Mouse (Mus musculus) heart, adult 2 months (tissue): ENCODE results near the gene Lzts2. TPM values are rescaled to one million over a fixed set of nuclear protein-coding genes. Genes with fewer than 3 reads are reported as not detected.

ENCODE experiments used
- DNase-seq, 2 experiments: peaks; one replicate each; pipeline ENCODE4 v3.0.0; 2021
- H3K27ac ChIP-seq: fragments of 200-600 bp; 2 replicates; pipeline ENCODE4 v1.8.1; 2022
- H3K27me3 ChIP-seq: fragments of 200-500 bp; 2 replicates; pipeline ENCODE4 v1.6.1; 2012; ENCODE audit warnings: mild to moderate bottlenecking, low read length, inconsistent platforms, mixed read lengths; ENCODE audit not compliant: control insufficient read depth, insufficient read depth
- H3K36me3 ChIP-seq: fragments of 200-500 bp; 2 replicates; pipeline ENCODE4 v1.6.1; 2012; ENCODE audit warnings: low read length, inconsistent platforms; ENCODE audit not compliant: control insufficient read depth, insufficient read depth
- H3K4me1 ChIP-seq: fragments of 200-500 bp; 2 replicates; pipeline ENCODE4 v1.6.1; 2011; ENCODE audit warnings: low read length; ENCODE audit not compliant: control insufficient read depth, insufficient read depth
- H3K4me3 ChIP-seq: fragments of 200-600 bp; 2 replicates; pipeline ENCODE4 v1.8.1; 2022
- H3K79me2 ChIP-seq: fragments of 200-500 bp; replicated peaks from 2 replicates; pipeline ENCODE4 v1.6.1; 2012; ENCODE audit warnings: mild to moderate bottlenecking, inconsistent platforms, low read length, moderate library complexity, mixed read lengths; ENCODE audit not compliant: control insufficient read depth, insufficient read depth
- H3K9ac ChIP-seq: fragments of 200-500 bp; 2 replicates; pipeline ENCODE4 v1.6.1; 2012; ENCODE audit warnings: low read depth, mild to moderate bottlenecking, control low read depth, inconsistent platforms, low read length, mixed read lengths
- CTCF ChIP-seq: fragments of 200-600 bp; IDR thresholded peaks from 2 replicates; pipeline ENCODE4 v1.8.1; 2022; ENCODE audit warnings: antibody characterized with exemption, mild to moderate bottlenecking, moderate library complexity
- EP300 ChIP-seq: fragments of 200-500 bp; IDR thresholded peaks from 2 replicates; pipeline ENCODE4 v1.6.1; 2011; ENCODE audit warnings: low read depth, low read length, control low read depth; ENCODE audit not compliant: insufficient read depth
- POLR2A ChIP-seq: fragments of 200-500 bp; IDR thresholded peaks from 2 replicates; pipeline ENCODE4 v1.6.1; 2011; ENCODE audit warnings: mild to moderate bottlenecking, low read depth, low read length, control low read depth; ENCODE audit not compliant: insufficient read depth
- WGBS: fragments of 180-500 bp; shearing (Covaris S2); methylation state at CpG from one replicate; pipeline ENCODE4 v1.1.7; 2018; 5-methylcytosine and 5-hydroxymethylcytosine counted together
- intact Hi-C: fragments of 180-260 bp; cut with DNase I; formaldehyde crosslinking; loops from one replicate; pipeline ENCODE4 v1.15.1; 2025
- polyA plus RNA-seq: library from polyadenylated mRNA; depleted of rRNA; stranded (reverse); fragments of >200 nt; gene quantifications from 2 replicates; pipeline ENCODE4 v1.2.3, GENCODE M21; 2012
- total RNA-seq, 2 experiments: library from RNA; stranded (reverse); gene quantifications; 2 replicates each; pipeline ENCODE4 v1.2.3; 2021

The Lzts2 gene
- total and polyA plus RNA-seq, 3 experiments: 59.1 to 68.1 (median 61.6) TPM

DNA sequence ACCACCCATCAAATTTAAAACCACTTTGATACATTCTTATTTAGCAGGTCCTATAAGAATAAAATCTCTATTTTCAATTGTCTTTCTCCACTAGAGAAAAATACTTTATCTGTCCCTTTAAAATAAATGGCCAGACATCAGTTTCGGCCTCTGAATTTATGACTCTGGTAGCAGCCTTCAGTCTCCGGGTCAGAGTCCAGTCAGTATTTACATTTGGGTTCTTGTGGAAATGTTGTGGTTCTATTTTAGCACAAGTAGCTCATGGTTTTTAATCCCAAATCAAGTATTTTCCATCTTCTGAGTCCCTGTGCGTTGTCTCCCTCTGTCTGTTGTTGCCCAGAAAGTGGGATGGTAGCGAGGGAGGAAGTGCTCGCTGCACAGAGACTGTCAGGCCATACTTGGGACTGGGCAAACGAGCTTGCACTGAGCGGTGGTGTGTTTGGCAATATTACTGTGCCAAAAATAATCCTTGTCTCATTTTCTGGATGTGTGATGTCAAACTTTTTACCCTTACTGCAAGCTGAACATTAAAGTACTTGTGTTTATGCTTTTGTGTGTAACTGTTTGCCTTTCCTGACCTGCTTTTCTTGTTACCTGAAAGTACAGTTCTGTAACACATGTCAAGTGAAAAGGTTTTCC, 31.6 kb upstream of the Lzts2 start:
- WGBS: 44% methylated on average over 7 of the region's 7 CpGs
- Histone ChIP-seq H3K79me2 (no peaks in the 10 kb centered on the region), H3K9ac (no peak overlapping the region), H3K27ac (no peak overlapping the region), H3K27me3 (no peaks in the 10 kb centered on the region), H3K36me3 (no peaks in the 10 kb centered on the region), H3K4me1 (peaks cover 1% of the 10 kb centered on the region; the same call in 1 of the 2 replicates), H3K4me3 (no peak overlapping the region)
- TF ChIP-seq EP300: no peak
- no peak for TF ChIP-seq CTCF
- no peak for TF ChIP-seq POLR2A
- intact Hi-C loops: no loop called here
- DNase-seq: no peak

DNA sequence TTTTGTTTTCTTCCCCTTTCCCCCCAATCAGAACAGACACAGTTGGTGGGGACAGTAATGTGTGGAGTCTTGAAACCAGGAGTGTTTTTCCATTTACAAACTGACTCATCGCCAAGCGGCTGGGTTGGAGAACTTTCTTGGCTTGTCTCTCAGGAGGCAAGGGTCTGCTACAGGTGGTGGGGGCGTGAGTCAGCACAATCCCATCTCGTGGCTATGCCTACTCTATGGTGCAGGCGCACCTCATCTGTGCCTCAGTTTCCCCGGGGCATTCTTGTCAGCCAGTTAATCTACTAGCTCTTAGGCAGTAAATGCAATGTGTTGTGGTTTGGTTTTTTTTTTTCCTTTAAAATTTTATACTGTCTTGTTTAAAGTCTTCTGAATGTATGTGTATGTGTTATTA, 30.8 kb upstream of the Lzts2 start:
- Histone ChIP-seq H3K27me3 (no peaks in the 10 kb centered on the region), H3K79me2 (no peaks in the 10 kb centered on the region), H3K9ac (no peak overlapping the region), H3K4me1 (peaks cover 1% of the 10 kb centered on the region; the same call in 1 of the 2 replicates), H3K36me3 (no peaks in the 10 kb centered on the region), H3K27ac (no peak overlapping the region), H3K4me3 (no peak overlapping the region)
- intact Hi-C loops: no loop called here
- no peak for TF ChIP-seq POLR2A
- no peak for TF ChIP-seq CTCF
- TF ChIP-seq EP300: no peak
- WGBS: 88% methylated on average over 6 of the region's 6 CpGs
- DNase-seq: no peak

GRCm38 (mm10) chr19:44984420-44984819, 29.8 kb upstream of the Lzts2 start:
- H3K4me1 ChIP-seq: peaks cover 5% of the 10 kb centered on the region; the same call in 1 of the 2 replicates
- no peak overlapping the region for H3K4me3 ChIP-seq
- no peak overlapping the region for H3K27ac ChIP-seq
- no peaks in the 10 kb centered on the region for H3K79me2 ChIP-seq
- no peaks in the 10 kb centered on the region for H3K36me3 ChIP-seq
- no peak for DNase-seq
- 94% methylated on average over 4 of the region's 4 CpGs for WGBS
- TF ChIP-seq EP300 (no peak), POLR2A (no peak), CTCF (no peak)
- peaks cover 3% of the 10 kb centered on the region; the same call in 1 of the 2 replicates for H3K27me3 ChIP-seq
- intact Hi-C loops: no loop called here
- no peak overlapping the region for H3K9ac ChIP-seq

- H3K36me3 ChIP-seq: no peaks in the 10 kb centered on the region
- no peak overlapping the region for H3K27ac ChIP-seq
- TF ChIP-seq EP300 (no peak), CTCF (no peak), POLR2A (no peak)
- no peak overlapping the region for H3K4me3 ChIP-seq
- H3K4me1 ChIP-seq: peaks cover 5% of the 10 kb centered on the region; the same call in 1 of the 2 replicates
- no peak overlapping the region for H3K9ac ChIP-seq
- WGBS: 30% methylated on average over 5 of the region's 5 CpGs
- H3K79me2 ChIP-seq: no peaks in the 10 kb centered on the region
- DNase-seq: no peak
- intact Hi-C loops: no loop called here
- peaks cover 3% of the 10 kb centered on the region; the same call in 1 of the 2 replicates for H3K27me3 ChIP-seq
These were observed 28.8 kb upstream of the Lzts2 start for GRCm38 (mm10) chr19:44985159-44985988.

GRCm38 (mm10) chr19:44987004-44987403, 27.2 kb upstream of the Lzts2 start:
- Histone ChIP-seq H3K79me2 (no peaks in the 10 kb centered on the region), H3K4me1 (peaks cover 5% of the 10 kb centered on the region; the same call in 1 of the 2 replicates), H3K27me3 (peaks cover 3% of the 10 kb centered on the region; the same call in 1 of the 2 replicates), H3K4me3 (no peak overlapping the region), H3K9ac (no peak overlapping the region), H3K27ac (no peak overlapping the region), H3K36me3 (no peaks in the 10 kb centered on the region)
- TF ChIP-seq CTCF (no peak), EP300 (no peak), POLR2A (no peak)
- intact Hi-C loops: no loop called here
- WGBS: 78% methylated on average over 6 of the region's 6 CpGs
- no peak for DNase-seq
